Mouse (Mus musculus) stomach, postnatal 0 days (tissue): ENCODE measurements around the gene Slc34a2. TPM values are rescaled to one million over a fixed set of nuclear protein-coding genes. Genes with fewer than 3 reads are reported as not detected.

Experiments
- ATAC-seq: fragments of 200-750 bp; cut with Nextera tagmentation; 2 replicates; pipeline ENCODE4 v1.8.0; 2017; ENCODE audit not compliant: low FRiP score, low TSS enrichment
- DNase-seq: peaks from one replicate; pipeline ENCODE4 v3.0.0-alpha.2; 2016; ENCODE audit warnings: low spot score
- H3K27ac ChIP-seq: fragments of 300-500 bp; sonication (generic); replicated peaks from 2 replicates; pipeline ENCODE4 v1.5.1; 2014; ENCODE audit warnings: mild to moderate bottlenecking, control low read depth
- H3K27me3 ChIP-seq: fragments of 300-500 bp; sonication (generic); 2 replicates; pipeline ENCODE4 v1.6.1; 2014; ENCODE audit warnings: low read length; ENCODE audit not compliant: control insufficient read depth, insufficient read depth
- H3K36me3 ChIP-seq: fragments of 300-500 bp; sonication (generic); 2 replicates; pipeline ENCODE4 v1.6.1; 2014; ENCODE audit warnings: low read length, mixed read lengths; ENCODE audit not compliant: control insufficient read depth, insufficient read depth
- H3K4me1 ChIP-seq: fragments of 300-500 bp; sonication (generic); replicated peaks from 2 replicates; pipeline ENCODE4 v1.6.1; 2014; ENCODE audit warnings: antibody characterized with exemption; ENCODE audit not compliant: control insufficient read depth, insufficient read depth
- H3K4me2 ChIP-seq: fragments of 300-500 bp; sonication (generic); replicated peaks from 2 replicates; pipeline ENCODE4 v1.6.1; 2014; ENCODE audit warnings: low read depth, mild to moderate bottlenecking, control low read depth, moderate library complexity
- H3K4me3 ChIP-seq: fragments of 300-500 bp; sonication (generic); 2 replicates; pipeline ENCODE4 v1.5.1; 2014; ENCODE audit warnings: low read depth, low read length, control low read depth
- H3K9ac ChIP-seq: fragments of 300-500 bp; sonication (generic); 2 replicates; pipeline ENCODE4 v1.6.1; 2014; ENCODE audit warnings: mild to moderate bottlenecking, low read length, control low read depth, mixed read lengths
- H3K9me3 ChIP-seq: fragments of 300-500 bp; sonication (generic); 2 replicates; pipeline ENCODE4 v1.6.1; 2016; ENCODE audit warnings: low read length; ENCODE audit not compliant: control insufficient read depth
- CTCF ChIP-seq: IDR thresholded peaks from 2 replicates; pipeline ENCODE4 v1.5.1; 2016; ENCODE audit warnings: antibody characterized with exemption, low read depth, mild to moderate bottlenecking, moderate library complexity
- EP300 ChIP-seq: optimal IDR thresholded peaks from 2 replicates; pipeline ENCODE3; 2016; ENCODE audit warnings: antibody characterized with exemption
- WGBS: fragments of 180-500 bp; shearing (Covaris S2); extraction: QIAGEN DNeasy Blood & Tissue Kit; methylation state at CpG from one replicate; pipeline ENCODE4 v1.1.7; 2014; 5-methylcytosine and 5-hydroxymethylcytosine counted together
- polyA plus RNA-seq: library from polyadenylated mRNA; unstranded; fragments of >200 nt; fragmentation: Nextera tagmentation; extraction: Ambion mirVana; gene quantifications from 2 replicates; pipeline ENCODE4 v1.2.1, GENCODE M21; 2015

The Slc34a2 gene
- polyA plus RNA-seq, 1 experiment from 2014 or later, result 0.69 TPM

GRCm38 (mm10) chr5:53042771-53043371 lies 5.0 kb downstream of the Slc34a2 start:
- 0 out of 2 replicates have a peak, but pooled peaks cover 3% of the 10 kb centered on the region for H3K4me1 ChIP-seq
- WGBS, result 86% methylated on average over 8 of the region's 8 CpGs
- no peak overlapping the region for H3K9ac ChIP-seq
- H3K36me3 ChIP-seq, result no peaks in the 10 kb centered on the region
- no peak overlapping the region for H3K4me2 ChIP-seq
- H3K4me3 ChIP-seq, result no peak overlapping the region
- ATAC-seq (no peak), DNase-seq (no peak)
- no peaks in the 10 kb centered on the region for H3K9me3 ChIP-seq
- no peak for TF ChIP-seq CTCF
- TF ChIP-seq EP300, result no peak
- H3K27ac ChIP-seq, result no peak overlapping the region
- no peaks in the 10 kb centered on the region for H3K27me3 ChIP-seq

GRCm38 (mm10) chr5:53043716-53044115 lies 5.8 kb downstream of the Slc34a2 start:
- H3K27me3 ChIP-seq, result no peaks in the 10 kb centered on the region
- H3K9ac ChIP-seq, result no peak overlapping the region
- H3K36me3 ChIP-seq, result no peaks in the 10 kb centered on the region
- H3K4me1 ChIP-seq, result 0 out of 2 replicates have a peak, but pooled peaks cover 3% of the 10 kb centered on the region
- TF ChIP-seq CTCF, result no peak
- no peak overlapping the region for H3K27ac ChIP-seq
- H3K4me2 ChIP-seq, result no peak overlapping the region
- WGBS, result 37% methylated on average over 1 of the region's 1 CpGs
- H3K9me3 ChIP-seq, result no peaks in the 10 kb centered on the region
- DNase-seq (no peak), ATAC-seq (no peak)
- H3K4me3 ChIP-seq, result no peak overlapping the region

- Histone ChIP-seq H3K27me3 (no peaks in the 10 kb centered on the region), H3K9me3 (no peaks in the 10 kb centered on the region), H3K36me3 (no peaks in the 10 kb centered on the region), H3K4me1 (no peaks in the 10 kb centered on the region), H3K9ac (no peak overlapping the region), H3K4me3 (no peak overlapping the region), H3K4me2 (no peak overlapping the region), H3K27ac (no peak overlapping the region)
- 40% methylated on average over 6 of the region's 6 CpGs for WGBS
- ATAC-seq (peak; percentile 61; the same call in 1 of the 2 replicates), DNase-seq (peak; percentile 21)
- no peak for TF ChIP-seq EP300
- TF ChIP-seq CTCF, result no peak
Observed at GRCm38 (mm10) chr5:53047951-53048350, 10.1 kb downstream of the Slc34a2 start.

DNA sequence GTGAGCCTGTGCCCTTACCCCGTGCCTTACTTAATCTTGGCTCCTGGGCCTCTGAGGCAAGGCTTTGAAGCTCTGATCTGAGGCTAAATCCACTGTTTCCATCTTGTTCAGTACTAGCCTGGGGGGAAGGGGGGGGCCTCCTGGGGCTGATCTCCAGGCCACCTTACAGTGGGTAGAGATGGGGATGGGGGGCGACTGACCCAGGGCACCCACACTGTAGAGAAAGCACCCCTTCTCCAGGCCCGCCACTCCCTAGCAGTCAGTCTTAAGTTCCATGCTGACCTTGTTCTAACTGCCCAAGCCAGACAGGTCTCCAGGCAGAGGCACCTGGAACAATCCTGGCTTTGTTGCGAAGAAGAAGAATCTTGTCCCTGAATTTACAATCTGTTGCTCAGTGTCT lies 10.7 kb downstream of the Slc34a2 start:
- WGBS, result 46% methylated on average over 4 of the region's 4 CpGs
- no peaks in the 10 kb centered on the region for H3K27me3 ChIP-seq
- DNase-seq (no peak), ATAC-seq (0 out of 2 replicates have a peak, but pooled peaks have one; percentile 18)
- no peak overlapping the region; the same call in 1 of the 2 replicates for H3K4me2 ChIP-seq
- H3K36me3 ChIP-seq, result no peaks in the 10 kb centered on the region
- TF ChIP-seq EP300 (no peak), CTCF (no peak)
- H3K9me3 ChIP-seq, result no peaks in the 10 kb centered on the region
- H3K4me1 ChIP-seq, result no peaks in the 10 kb centered on the region
- H3K27ac ChIP-seq, result no peak overlapping the region
- H3K9ac ChIP-seq, result no peak overlapping the region
- peak overlapping the region; percentile 25 for H3K4me3 ChIP-seq

GRCm38 (mm10) chr5:53049046-53049445 lies 11.2 kb downstream of the Slc34a2 start:
- peak; percentile 40 for ATAC-seq
- H3K36me3 ChIP-seq, result no peaks in the 10 kb centered on the region
- H3K4me1 ChIP-seq, result no peaks in the 10 kb centered on the region
- H3K27ac ChIP-seq, result no peak overlapping the region
- H3K4me2 ChIP-seq, result peak overlapping the region; percentile 42
- WGBS, result 2% methylated on average over 39 of the region's 39 CpGs
- TF ChIP-seq EP300, result no peak
- TF ChIP-seq CTCF, result no peak
- peak; percentile 41 for DNase-seq
- H3K9ac ChIP-seq, result no peak overlapping the region
- H3K4me3 ChIP-seq, result peak overlapping the region; percentile 25
- no peaks in the 10 kb centered on the region for H3K27me3 ChIP-seq
- no peaks in the 10 kb centered on the region for H3K9me3 ChIP-seq

DNA sequence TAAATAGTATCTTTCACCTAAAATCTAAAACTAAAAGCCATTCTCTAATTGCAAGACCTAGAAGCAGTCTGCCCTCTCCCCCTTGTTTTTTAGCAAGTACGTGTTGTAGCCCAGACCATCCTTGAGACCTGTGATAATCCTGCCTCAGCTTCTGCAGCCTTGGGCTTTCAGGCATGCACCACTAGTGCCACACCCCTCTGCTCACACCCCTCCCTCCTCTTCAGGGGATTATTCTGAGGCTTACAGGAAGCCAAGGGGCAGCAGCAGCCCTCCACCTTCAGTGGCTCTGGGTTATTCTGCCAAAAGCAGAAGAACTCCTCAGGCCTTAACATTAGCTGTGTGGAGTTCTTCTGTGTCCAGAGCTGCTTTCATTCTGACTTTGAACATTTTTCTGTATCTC lies 13.1 kb downstream of the Slc34a2 start:
- no peaks in the 10 kb centered on the region for H3K4me1 ChIP-seq
- no peak for TF ChIP-seq EP300
- TF ChIP-seq CTCF, result no peak
- H3K27me3 ChIP-seq, result no peaks in the 10 kb centered on the region
- no peak overlapping the region for H3K9ac ChIP-seq
- DNase-seq, result no peak
- no peak overlapping the region for H3K27ac ChIP-seq
- H3K4me3 ChIP-seq, result no peak overlapping the region
- H3K9me3 ChIP-seq, result no peaks in the 10 kb centered on the region
- no peak overlapping the region for H3K4me2 ChIP-seq
- 45% methylated on average over 1 of the region's 1 CpGs for WGBS
- no peaks in the 10 kb centered on the region for H3K36me3 ChIP-seq
- ATAC-seq, result no peak
